Mouse (Mus musculus) mouse embryonic stem cell (cell line): ENCODE data around the gene Prex1.

ENCODE experiments used
- in situ Hi-C, 2 experiments: fragments of 300-500 bp; cut with MboI; formaldehyde crosslinking; loops; 1 replicate in 1 of 2; 3 replicates in 1 of 2; pipeline ENCODE4 v1.14.3; 2019 to 2020; ENCODE audit warnings: low sequenced_read_pairs in 2 of 2, low pct_unique_long_range_greater_than_20kb in 1 of 2, mixed read lengths in 1 of 2; ENCODE audit not compliant: unreplicated experiment in 1 of 2

Gene Prex1

GRCm38 (mm10) chr2:166729045-166729444 is 15.4 kb upstream of the Prex1 start:
- in situ Hi-C loops: no loop called here

- in situ Hi-C loops: no loop called here
Observed at GRCm38 (mm10) chr2:166728261-166728680, 14.6 kb upstream of the Prex1 start.

- in situ Hi-C loops: no loop called here
Observed at GRCm38 (mm10) chr2:166727790-166728189, 14.2 kb upstream of the Prex1 start.

- in situ Hi-C loops: no loop called here
Observed at GRCm38 (mm10) chr2:166726891-166727290, 13.3 kb upstream of the Prex1 start.

- in situ Hi-C loops: no loop called here
Observed at GRCm38 (mm10) chr2:166720416-166720815, 6.8 kb upstream of the Prex1 start.

- in situ Hi-C loops: no loop called here
Observed at GRCm38 (mm10) chr2:166719930-166720305, 6.3 kb upstream of the Prex1 start.

GRCm38 (mm10) chr2:166719301-166719929 is 5.8 kb upstream of the Prex1 start:
- in situ Hi-C loops: no loop called here

- in situ Hi-C loops: no loop called here
Observed at GRCm38 (mm10) chr2:166716067-166716466, 2.4 kb upstream of the Prex1 start.

- in situ Hi-C loops: no loop called here
Observed at GRCm38 (mm10) chr2:166714427-166714699, 731 bp upstream of the Prex1 start.

GRCm38 (mm10) chr2:166712801-166713689 is 587 bp downstream of the Prex1 start:
- in situ Hi-C loops: no loop called here

- in situ Hi-C loops: no loop called here
Observed at GRCm38 (mm10) chr2:166712310-166712709, 1.3 kb downstream of the Prex1 start.

GRCm38 (mm10) chr2:166711681-166712132 is 1.9 kb downstream of the Prex1 start:
- in situ Hi-C loops: no loop called here

GRCm38 (mm10) chr2:166709883-166710282 is 3.7 kb downstream of the Prex1 start:
- in situ Hi-C loops: no loop called here

GRCm38 (mm10) chr2:166708304-166708703 is 5.3 kb downstream of the Prex1 start:
- in situ Hi-C loops: no loop called here

- in situ Hi-C loops: no loop called here
Observed at GRCm38 (mm10) chr2:166706526-166706925, 7.1 kb downstream of the Prex1 start.

GRCm38 (mm10) chr2:166703491-166703890 is 10.1 kb downstream of the Prex1 start:
- in situ Hi-C loops: no loop called here

- in situ Hi-C loops: no loop called here
Observed at GRCm38 (mm10) chr2:166702113-166702445, 11.6 kb downstream of the Prex1 start.

GRCm38 (mm10) chr2:166701248-166702112 is 12.2 kb downstream of the Prex1 start:
- in situ Hi-C loops: no loop called here

GRCm38 (mm10) chr2:166700732-166701131 is 12.9 kb downstream of the Prex1 start:
- in situ Hi-C loops: no loop called here
